Mouse (Mus musculus) kidney, embryonic 15.5 days (tissue): ENCODE measurements around the gene Snx20. TPM values are rescaled to one million over a fixed set of nuclear protein-coding genes. Genes with fewer than 3 reads are reported as not detected.

Source experiments
- polyA plus RNA-seq: library from polyadenylated mRNA; unstranded; fragments of >200 nt; fragmentation: Nextera tagmentation; extraction: Ambion mirVana; gene quantifications from 2 replicates; pipeline ENCODE4 v1.2.1, GENCODE M21; 2015

Snx20 gene
- polyA plus RNA-seq, 1 experiment from 2014 or later: 2.3 TPM

Other genes with a start within 250 kb of the Snx20 start
- gene Nkd1, start 114.8 kb downstream of the Snx20 start, polyA plus RNA-seq: 60.0 and 68.1 TPM in 2 replicates
- gene Nod2, start 11.2 kb upstream of the Snx20 start, polyA plus RNA-seq: 0.24 and 0.34 TPM in 2 replicates
- gene Cyld, start 60.9 kb upstream of the Snx20 start, polyA plus RNA-seq: 13.2 and 13.9 TPM in 2 replicates